Mouse (Mus musculus) ES-Bruce4 (cell line): Measurements from ENCODE around the gene Car5b.

Source experiments
- CTCF ChIP-seq: IDR thresholded peaks from one replicate; pipeline ENCODE4 v1.8.1; 2011; ENCODE audit warnings: low read depth, low read length
- EP300 ChIP-seq: IDR thresholded peaks from 2 replicates; pipeline ENCODE4 v1.6.1; 2011; ENCODE audit warnings: low read depth, low read length; ENCODE audit not compliant: insufficient read depth
- POLR2A ChIP-seq: IDR thresholded peaks from one replicate; pipeline ENCODE4 v1.8.1; 2011; ENCODE audit warnings: low read length; ENCODE audit not compliant: insufficient read depth

GRCm38 (mm10) chrX:164046736-164047135, 18.9 kb upstream of the Car5b start:
- no peak for TF ChIP-seq CTCF
- TF ChIP-seq POLR2A: no peak
- TF ChIP-seq EP300: no peak
